Mouse (Mus musculus) T-helper 17 cell (primary cell): ENCODE data around the gene Ppp1ca.

Experiments
- in situ Hi-C, 2 experiments: fragments of 300-600 bp; cut with MboI, MseI; formaldehyde crosslinking; loops; 1 replicate in 1 of 2; 2 replicates in 1 of 2; pipeline ENCODE4 v1.15.1; 2025; ENCODE audit warnings: high pct_unique_total_duplicates in 2 of 2

The Ppp1ca gene

DNA sequence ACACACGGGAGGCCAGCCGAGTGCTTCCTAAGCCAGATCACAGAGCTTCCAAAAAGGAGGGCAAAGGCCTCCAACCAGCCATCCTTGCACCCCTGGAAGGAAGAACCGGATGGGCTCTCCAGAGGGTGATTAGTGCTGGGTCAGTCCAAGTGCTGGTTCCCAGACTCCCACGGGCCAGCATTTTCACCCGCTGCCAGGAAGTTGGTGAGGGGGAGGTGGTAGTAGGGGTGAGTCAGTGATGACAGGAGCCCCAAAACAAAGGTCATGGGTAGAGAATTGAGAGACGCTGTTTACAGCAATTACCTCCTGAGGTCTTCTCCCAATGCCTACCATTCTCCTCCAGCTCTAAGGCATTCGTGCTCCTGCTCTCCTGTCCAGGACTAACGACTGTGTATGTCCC, 38.5 kb downstream of the Ppp1ca start:
- in situ Hi-C loops, result no loop called here

DNA sequence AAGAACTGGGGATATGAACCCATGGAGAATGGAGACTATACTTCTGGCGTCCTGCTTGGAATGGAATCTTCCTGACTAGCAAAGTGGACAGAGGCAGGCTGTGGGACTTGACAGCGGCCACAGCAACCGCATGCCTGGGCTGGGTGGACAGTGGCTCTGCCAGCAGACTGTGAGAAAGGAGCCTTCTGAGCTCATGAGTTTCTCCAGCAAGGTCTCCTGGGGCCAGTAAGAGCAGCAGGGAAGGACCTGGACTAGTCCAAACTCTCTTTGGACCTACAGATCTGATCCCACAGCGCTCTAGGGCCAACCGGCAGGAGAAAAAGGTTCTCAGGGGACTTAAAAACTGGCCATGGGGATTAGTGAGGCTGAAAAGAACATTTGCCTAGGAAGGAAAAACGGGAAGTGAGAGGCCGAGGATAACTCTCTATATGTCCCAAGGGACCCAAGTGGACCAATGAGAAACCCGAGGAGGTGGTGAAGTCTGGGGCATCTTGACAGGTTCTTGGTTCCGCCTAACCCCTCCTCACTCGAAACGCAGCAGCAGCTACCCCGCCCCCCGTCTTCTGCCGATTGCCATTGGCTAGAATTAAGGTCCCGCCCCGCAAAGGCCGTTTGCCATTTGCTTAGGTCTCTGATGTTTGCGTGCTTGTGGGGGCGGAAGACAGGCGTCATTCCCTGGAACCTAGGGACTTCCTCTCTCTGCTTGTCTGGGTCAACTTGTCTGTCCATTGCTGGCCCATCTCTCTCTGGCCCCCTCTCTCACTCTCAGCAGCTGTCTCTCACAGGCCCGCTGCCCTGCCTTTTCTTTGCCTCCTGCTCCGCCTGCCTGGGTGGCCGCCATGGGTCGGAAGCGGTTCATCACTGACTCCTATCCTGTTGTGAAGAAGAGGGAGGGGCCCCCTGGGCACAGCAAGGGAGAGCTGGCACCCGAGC, 39.7 kb downstream of the Ppp1ca start, which contains the start of gene Pold4:
Gene Pold4 (plus strand): TSS at position 647 of the 933 bp plus-strand sequence.
- in situ Hi-C loops, result no loop called here

DNA sequence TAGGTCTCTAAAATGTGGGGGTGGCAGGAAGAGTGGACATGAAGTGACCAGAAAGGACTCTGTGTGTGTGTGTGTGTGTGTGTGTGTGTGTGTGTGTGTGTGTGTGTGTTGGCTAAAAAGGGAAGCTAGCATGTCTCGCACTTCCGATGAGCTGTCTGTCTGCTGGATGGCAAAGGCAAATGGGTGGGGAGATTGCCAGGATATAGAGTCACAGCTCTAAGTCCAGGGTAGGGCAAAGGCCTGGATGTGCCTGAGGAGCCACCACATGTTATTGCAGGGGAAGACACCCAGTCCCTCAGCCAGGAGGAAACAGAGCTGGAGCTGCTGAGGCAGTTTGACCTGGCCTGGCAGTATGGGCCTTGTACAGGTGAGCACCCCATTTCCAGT, 40.3 kb downstream of the Ppp1ca start:
- in situ Hi-C loops, result no loop called here

DNA sequence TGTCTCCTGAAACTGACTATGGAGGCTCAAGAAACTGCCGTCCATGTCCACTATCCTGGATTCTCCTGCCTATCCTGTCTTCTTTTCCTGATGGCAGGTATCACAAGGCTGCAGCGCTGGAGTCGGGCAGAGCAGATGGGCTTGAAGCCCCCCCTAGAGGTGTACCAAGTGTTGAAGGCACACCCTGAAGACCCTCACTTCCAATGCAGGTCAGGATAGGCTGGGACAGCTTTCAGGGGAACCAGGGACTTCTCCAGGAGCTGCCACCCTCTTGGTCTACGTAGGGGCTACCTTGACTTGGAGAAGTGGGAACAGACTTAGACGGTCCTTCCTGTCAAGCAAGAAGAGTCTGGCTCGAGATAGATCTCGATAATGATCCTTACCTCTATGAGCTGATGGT, 40.8 kb downstream of the Ppp1ca start:
- in situ Hi-C loops, result no loop called here

DNA sequence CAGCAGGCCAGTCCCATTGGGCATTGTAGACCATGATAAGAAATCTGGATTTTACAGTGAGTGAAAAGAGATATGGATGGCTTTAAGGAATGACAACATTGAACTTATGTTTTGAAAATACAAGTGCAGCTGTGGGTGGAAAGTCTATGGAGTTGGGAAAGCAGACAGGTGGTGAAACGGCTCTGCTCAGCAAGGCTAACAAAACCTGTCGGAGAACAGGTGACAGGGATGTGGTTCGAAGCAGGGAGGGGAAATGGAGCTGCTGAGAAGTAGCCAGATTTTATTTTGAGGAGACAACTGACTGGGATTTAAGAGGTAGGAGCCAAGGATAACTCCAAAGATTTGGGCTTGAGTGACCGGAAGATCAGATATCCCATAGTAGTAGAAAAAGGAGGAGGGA, 42.7 kb downstream of the Ppp1ca start:
- in situ Hi-C loops, result no loop called here

DNA sequence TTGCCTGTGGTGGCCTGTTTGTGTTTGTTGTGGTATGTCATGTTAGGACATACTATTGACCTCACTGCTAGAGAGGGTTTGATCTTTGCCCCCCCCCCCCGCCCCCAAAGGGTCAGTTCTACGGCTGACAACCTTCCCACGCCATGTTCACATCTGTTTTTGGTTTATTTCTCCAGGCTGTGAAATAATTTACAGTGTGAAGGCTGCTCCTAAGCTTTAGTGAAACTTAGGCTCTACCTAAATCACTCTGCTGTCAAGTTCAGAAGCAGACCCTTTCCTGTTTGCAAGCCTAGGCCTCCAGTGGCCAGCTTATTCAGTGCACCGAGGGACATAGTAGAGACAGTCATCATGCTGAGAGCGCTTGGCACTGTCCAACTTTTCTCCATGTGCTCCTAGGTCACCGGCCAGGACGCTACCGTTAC, 48.4 kb downstream of the Ppp1ca start:
- in situ Hi-C loops, result loop anchor here in 1 of 2 experiments (5.0 kb wide), 1 partner anchor 33 kb away; no protein-coding TSS in a partner anchor

DNA sequence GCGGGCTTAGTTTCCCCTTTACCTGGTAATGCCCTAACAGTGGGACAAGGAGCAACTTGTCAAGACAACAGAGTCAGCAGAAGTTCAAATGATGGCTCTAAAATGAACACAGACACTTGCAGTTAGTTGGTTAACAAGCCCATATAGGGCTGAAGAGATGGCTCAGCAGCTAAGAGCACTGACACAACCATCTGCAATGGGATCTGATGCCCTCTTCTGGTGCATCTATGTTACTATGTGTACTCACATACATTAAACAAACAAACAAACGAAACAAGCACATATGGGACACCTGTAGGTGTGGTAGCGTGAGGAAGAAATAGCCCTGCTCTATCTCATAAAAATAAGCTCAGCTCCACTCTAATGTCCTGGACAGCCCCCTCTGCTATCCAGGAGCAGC, 50.6 kb downstream of the Ppp1ca start:
- in situ Hi-C loops, result loop anchor here in 1 of 2 experiments (5.0 kb wide), 1 partner anchor 35 kb away; no protein-coding TSS in a partner anchor

DNA sequence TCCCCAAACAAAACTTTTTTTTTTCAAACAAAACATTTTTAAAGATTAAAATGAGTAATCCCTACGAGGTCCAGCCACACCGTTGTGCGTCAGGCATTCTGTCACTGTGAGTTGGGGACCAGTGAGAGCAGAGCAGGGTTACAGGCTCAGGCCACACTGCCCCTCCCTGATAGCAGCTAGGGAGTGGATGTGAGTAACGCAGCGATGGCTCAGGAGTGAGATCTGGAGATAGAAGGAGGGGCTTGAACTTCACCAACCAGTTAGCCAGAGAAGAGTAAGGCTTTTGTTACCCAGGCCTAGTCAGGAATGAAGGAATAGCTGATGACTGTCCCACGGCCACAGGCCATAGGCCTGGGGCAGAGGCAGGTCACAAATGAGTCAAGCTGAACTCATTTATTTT, 52.9 kb downstream of the Ppp1ca start:
- in situ Hi-C loops, result loop anchor here in 1 of 2 experiments (5.0 kb wide), 1 partner anchor 37 kb away; no protein-coding TSS in a partner anchor
